Mouse (Mus musculus): ENCODE measurements around the gene Npas4. TPM values are rescaled to one million over a fixed set of nuclear protein-coding genes. Genes with fewer than 3 reads are reported as not detected.
A peak's percentile ranks its signal among the peaks of the same experiment; 100 is the strongest.

Gene Npas4
- total and polyA plus RNA-seq, 2 experiments = not detected

- Histone ChIP-seq H3K27me3 (ENCODE audit: control insufficient read depth, insufficient read depth, low read length) (no peaks in the 10 kb centered on the region), H3K79me2 (ENCODE audit: control insufficient read depth, insufficient read depth, low read length) (no peaks in the 10 kb centered on the region), H3K36me3 (ENCODE audit: control insufficient read depth, insufficient read depth, low read length) (no peaks in the 10 kb centered on the region), H3K27ac (replicated peaks; ENCODE audit: insufficient read depth, low read depth, low read length) (no peak overlapping the region), H3K4me3 (ENCODE audit: insufficient read depth, low read depth, low read length) (no peak overlapping the region), H3K4me1 (ENCODE audit: control insufficient read depth, insufficient read depth, low read length) (no peaks in the 10 kb centered on the region), H3K9ac (ENCODE audit: low read depth, low read length) (no peak overlapping the region)
- WGBS = 82% methylated on average over 3 of the region's 3 CpGs
- TF ChIP-seq POLR2A (IDR thresholded peaks at IDR 0.05; ENCODE audit: extremely low read depth, insufficient read depth, low read length) (no peak), CTCF (IDR thresholded peaks at IDR 0.05; ENCODE audit: low read depth, low read length) (no peak)
- DNase-seq (ENCODE audit: extremely low read depth, low read depth, low spot score) = no peak
These were observed 42.6 kb upstream of the Npas4 start for GRCm38 (mm10) chr19:5032686-5033085.

GRCm38 (mm10) chr19:5026111-5026510, 36.0 kb upstream of the Npas4 start:
- WGBS = 88% methylated on average over 8 of the region's 8 CpGs
- H3K36me3 ChIP-seq (ENCODE audit: control insufficient read depth, insufficient read depth, low read length) = no peaks in the 10 kb centered on the region
- H3K4me1 ChIP-seq (ENCODE audit: control insufficient read depth, insufficient read depth, low read length) = peaks cover 3% of the 10 kb centered on the region; the same call in 1 of the 2 replicates
- no peaks in the 10 kb centered on the region for H3K27me3 ChIP-seq (ENCODE audit: control insufficient read depth, insufficient read depth, low read length)
- DNase-seq (ENCODE audit: extremely low read depth, low read depth, low spot score) = no peak
- no peak for TF ChIP-seq CTCF (IDR thresholded peaks at IDR 0.05; ENCODE audit: low read depth, low read length)
- TF ChIP-seq POLR2A (IDR thresholded peaks at IDR 0.05; ENCODE audit: extremely low read depth, insufficient read depth, low read length) = no peak
- H3K4me3 ChIP-seq (ENCODE audit: insufficient read depth, low read depth, low read length) = no peak overlapping the region
- no peaks in the 10 kb centered on the region for H3K79me2 ChIP-seq (ENCODE audit: control insufficient read depth, insufficient read depth, low read length)
- H3K27ac ChIP-seq (replicated peaks; ENCODE audit: insufficient read depth, low read depth, low read length) = no peak overlapping the region
- H3K9ac ChIP-seq (ENCODE audit: low read depth, low read length) = no peak overlapping the region

- no peaks in the 10 kb centered on the region for H3K36me3 ChIP-seq (ENCODE audit: control insufficient read depth, insufficient read depth, low read length)
- H3K27ac ChIP-seq (replicated peaks; ENCODE audit: insufficient read depth, low read depth, low read length) = peak within 1 kb of the TSS; percentile 24; the same call in 1 of the 2 replicates
- peak; percentile 77 for DNase-seq (ENCODE audit: extremely low read depth, low read depth, low spot score)
- peak within 1 kb of the TSS; percentile 76 for H3K9ac ChIP-seq (ENCODE audit: low read depth, low read length)
- no peaks in the 10 kb centered on the region for H3K79me2 ChIP-seq (ENCODE audit: control insufficient read depth, insufficient read depth, low read length)
- no peak for TF ChIP-seq CTCF (IDR thresholded peaks at IDR 0.05; ENCODE audit: low read depth, low read length)
- peak; percentile 85 for TF ChIP-seq POLR2A (IDR thresholded peaks at IDR 0.05; ENCODE audit: extremely low read depth, insufficient read depth, low read length)
- no peaks in the 10 kb centered on the region for H3K27me3 ChIP-seq (ENCODE audit: control insufficient read depth, insufficient read depth, low read length)
- WGBS = under 1% methylated on average over 62 of the region's 62 CpGs
- H3K4me1 ChIP-seq (ENCODE audit: control insufficient read depth, insufficient read depth, low read length) = peaks cover 3% of the 10 kb centered on the region; the same call in 1 of the 2 replicates
- peak within 1 kb of the TSS; percentile 80 for H3K4me3 ChIP-seq (ENCODE audit: insufficient read depth, low read depth, low read length)
These were observed 33.7 kb upstream of the Npas4 start, which contains the start of gene Slc29a2 for GRCm38 (mm10) chr19:5023621-5024479. Slc29a2 (plus strand) TSS chr19:5023860.

- Histone ChIP-seq H3K27me3 (ENCODE audit: control insufficient read depth, insufficient read depth, low read length) (no peaks in the 10 kb centered on the region), H3K36me3 (ENCODE audit: control insufficient read depth, insufficient read depth, low read length) (no peaks in the 10 kb centered on the region), H3K4me1 (ENCODE audit: control insufficient read depth, insufficient read depth, low read length) (peaks cover 3% of the 10 kb centered on the region; the same call in 1 of the 2 replicates), H3K27ac (replicated peaks; ENCODE audit: insufficient read depth, low read depth, low read length) (no peak overlapping the region), H3K79me2 (ENCODE audit: control insufficient read depth, insufficient read depth, low read length) (no peaks in the 10 kb centered on the region), H3K4me3 (ENCODE audit: insufficient read depth, low read depth, low read length) (no peak overlapping the region), H3K9ac (ENCODE audit: low read depth, low read length) (no peak overlapping the region)
- WGBS = 95% methylated on average over 2 of the region's 2 CpGs
- TF ChIP-seq CTCF (IDR thresholded peaks at IDR 0.05; ENCODE audit: low read depth, low read length) (no peak), POLR2A (IDR thresholded peaks at IDR 0.05; ENCODE audit: extremely low read depth, insufficient read depth, low read length) (no peak)
- no peak for DNase-seq (ENCODE audit: extremely low read depth, low read depth, low spot score)
These were observed 31.3 kb upstream of the Npas4 start for GRCm38 (mm10) chr19:5021416-5021815.

GRCm38 (mm10) chr19:5018191-5018590, 28.1 kb upstream of the Npas4 start:
- Histone ChIP-seq H3K27ac (replicated peaks; ENCODE audit: insufficient read depth, low read depth, low read length) (no peak overlapping the region), H3K79me2 (ENCODE audit: control insufficient read depth, insufficient read depth, low read length) (no peaks in the 10 kb centered on the region), H3K27me3 (ENCODE audit: control insufficient read depth, insufficient read depth, low read length) (no peaks in the 10 kb centered on the region), H3K9ac (ENCODE audit: low read depth, low read length) (no peak overlapping the region), H3K4me3 (ENCODE audit: insufficient read depth, low read depth, low read length) (no peak overlapping the region), H3K36me3 (ENCODE audit: control insufficient read depth, insufficient read depth, low read length) (no peaks in the 10 kb centered on the region), H3K4me1 (ENCODE audit: control insufficient read depth, insufficient read depth, low read length) (no peaks in the 10 kb centered on the region)
- no peak for DNase-seq (ENCODE audit: extremely low read depth, low read depth, low spot score)
- WGBS = 84% methylated on average over 3 of the region's 3 CpGs
- TF ChIP-seq POLR2A (IDR thresholded peaks at IDR 0.05; ENCODE audit: extremely low read depth, insufficient read depth, low read length) (no peak), CTCF (IDR thresholded peaks at IDR 0.05; ENCODE audit: low read depth, low read length) (no peak)

- no peak for TF ChIP-seq POLR2A (IDR thresholded peaks at IDR 0.05; ENCODE audit: extremely low read depth, insufficient read depth, low read length)
- no peak for TF ChIP-seq CTCF (IDR thresholded peaks at IDR 0.05; ENCODE audit: low read depth, low read length)
- no peak overlapping the region for H3K4me3 ChIP-seq (ENCODE audit: insufficient read depth, low read depth, low read length)
- no peaks in the 10 kb centered on the region for H3K4me1 ChIP-seq (ENCODE audit: control insufficient read depth, insufficient read depth, low read length)
- DNase-seq (ENCODE audit: extremely low read depth, low read depth, low spot score) = no peak
- 85% methylated on average over 4 of the region's 4 CpGs for WGBS
- H3K27me3 ChIP-seq (ENCODE audit: control insufficient read depth, insufficient read depth, low read length) = no peaks in the 10 kb centered on the region
- H3K27ac ChIP-seq (replicated peaks; ENCODE audit: insufficient read depth, low read depth, low read length) = no peak overlapping the region
- H3K36me3 ChIP-seq (ENCODE audit: control insufficient read depth, insufficient read depth, low read length) = no peaks in the 10 kb centered on the region
- no peaks in the 10 kb centered on the region for H3K79me2 ChIP-seq (ENCODE audit: control insufficient read depth, insufficient read depth, low read length)
- H3K9ac ChIP-seq (ENCODE audit: low read depth, low read length) = no peak overlapping the region
These were observed 27.5 kb upstream of the Npas4 start for GRCm38 (mm10) chr19:5017611-5018010.

Data from liver, adult 2 months (tissue).